Mouse (Mus musculus) neural tube, embryonic 14.5 days (tissue): ENCODE results near the gene Tmem114. TPM values are rescaled to one million over a fixed set of nuclear protein-coding genes. Genes with fewer than 3 reads are reported as not detected.

ENCODE experiments used
- ATAC-seq: fragments of 200-750 bp; cut with Nextera tagmentation; 2 replicates; pipeline ENCODE4 v1.8.0; 2017; ENCODE audit warnings: low read depth, mild to moderate bottlenecking, moderate TSS enrichment, moderate library complexity
- H3K27ac ChIP-seq: fragments of 300-500 bp; sonication (generic); 2 replicates; pipeline ENCODE4 v1.5.1; 2014; ENCODE audit warnings: low read depth, mild to moderate bottlenecking, control low read depth, low read length, moderate library complexity, mixed read lengths
- H3K27me3 ChIP-seq: fragments of 300-500 bp; sonication (generic); 2 replicates; pipeline ENCODE4 v1.6.1; 2014; ENCODE audit warnings: low read length; ENCODE audit not compliant: control insufficient read depth, insufficient read depth
- H3K36me3 ChIP-seq: fragments of 300-500 bp; sonication (generic); 2 replicates; pipeline ENCODE4 v1.6.1; 2014; ENCODE audit warnings: low read length, mixed read lengths; ENCODE audit not compliant: control insufficient read depth, insufficient read depth
- H3K4me1 ChIP-seq: fragments of 300-500 bp; sonication (generic); 2 replicates; pipeline ENCODE4 v1.6.1; 2014; ENCODE audit warnings: low read length; ENCODE audit not compliant: control insufficient read depth, insufficient read depth
- H3K4me2 ChIP-seq: fragments of 300-500 bp; sonication (generic); 2 replicates; pipeline ENCODE4 v1.6.1; 2014; ENCODE audit warnings: mild to moderate bottlenecking, low read depth, low read length, control low read depth
- H3K4me3 ChIP-seq: fragments of 300-500 bp; sonication (generic); 2 replicates; pipeline ENCODE4 v1.5.1; 2014; ENCODE audit warnings: low read depth, low read length, control low read depth, mixed read lengths
- H3K9ac ChIP-seq: fragments of 300-500 bp; sonication (generic); replicated peaks from 2 replicates; pipeline ENCODE4 v1.6.1; 2014; ENCODE audit warnings: low read depth, mild to moderate bottlenecking, control low read depth, low read length, mixed read lengths
- H3K9me3 ChIP-seq: fragments of 300-500 bp; sonication (generic); 2 replicates; pipeline ENCODE4 v1.6.1; 2016; ENCODE audit warnings: low read length; ENCODE audit not compliant: control insufficient read depth
- WGBS: fragments of 180-500 bp; shearing (Covaris S2); extraction: QIAGEN DNeasy Blood & Tissue Kit; methylation state at CpG from one replicate; pipeline ENCODE4 v1.1.7; 2014; 5-methylcytosine and 5-hydroxymethylcytosine counted together
- polyA plus RNA-seq: library from polyadenylated mRNA; unstranded; fragments of >200 nt; fragmentation: Nextera tagmentation; extraction: Ambion mirVana; gene quantifications from 2 replicates; pipeline ENCODE4 v1.2.1, GENCODE M21; 2014

The Tmem114 gene
- polyA plus RNA-seq, 1 experiment from 2014 or later, result 0.28 TPM

GRCm38 (mm10) chr16:8432616-8433015, 7.7 kb upstream of the Tmem114 start:
- no peaks in the 10 kb centered on the region for H3K9me3 ChIP-seq
- no peaks in the 10 kb centered on the region for H3K4me1 ChIP-seq
- no peak overlapping the region for H3K9ac ChIP-seq
- ATAC-seq, result no peak
- WGBS, result 91% methylated on average over 3 of the region's 3 CpGs
- H3K36me3 ChIP-seq, result no peaks in the 10 kb centered on the region
- H3K27ac ChIP-seq, result no peak overlapping the region
- H3K27me3 ChIP-seq, result no peaks in the 10 kb centered on the region
- H3K4me3 ChIP-seq, result no peak overlapping the region
- H3K4me2 ChIP-seq, result no peak overlapping the region

- no peaks in the 10 kb centered on the region for H3K9me3 ChIP-seq
- no peak overlapping the region for H3K9ac ChIP-seq
- H3K36me3 ChIP-seq, result no peaks in the 10 kb centered on the region
- ATAC-seq, result no peak
- no peak overlapping the region for H3K4me2 ChIP-seq
- no peak overlapping the region for H3K27ac ChIP-seq
- WGBS, result 85% methylated on average over 4 of the region's 4 CpGs
- H3K4me3 ChIP-seq, result no peak overlapping the region
- H3K4me1 ChIP-seq, result peaks cover 2% of the 10 kb centered on the region; the same call in 1 of the 2 replicates
- peaks cover 10% of the 10 kb centered on the region for H3K27me3 ChIP-seq
These were observed 4.6 kb upstream of the Tmem114 start for GRCm38 (mm10) chr16:8429531-8429930.

- Histone ChIP-seq H3K9me3 (no peaks in the 10 kb centered on the region), H3K4me1 (peaks cover 6% of the 10 kb centered on the region; the same call in 1 of the 2 replicates), H3K4me3 (no peak overlapping the region), H3K36me3 (no peaks in the 10 kb centered on the region), H3K4me2 (no peak overlapping the region), H3K27me3 (peaks cover 22% of the 10 kb centered on the region), H3K9ac (no peak overlapping the region), H3K27ac (no peak overlapping the region)
- WGBS, result 86% methylated on average over 5 of the region's 5 CpGs
- ATAC-seq, result no peak
These were observed 800 bp upstream of the Tmem114 start for GRCm38 (mm10) chr16:8425736-8426135.

- no peaks in the 10 kb centered on the region for H3K9me3 ChIP-seq
- H3K27me3 ChIP-seq, result peaks cover 22% of the 10 kb centered on the region
- H3K27ac ChIP-seq, result no peak overlapping the region
- 4% methylated on average over 39 of the region's 43 CpGs for WGBS
- ATAC-seq, result no peak
- H3K9ac ChIP-seq, result peak overlapping the region; percentile 41; the same call in 1 of the 2 replicates
- H3K36me3 ChIP-seq, result no peaks in the 10 kb centered on the region
- peaks cover 6% of the 10 kb centered on the region; the same call in 1 of the 2 replicates for H3K4me1 ChIP-seq
- peak overlapping the region; percentile 29 for H3K4me3 ChIP-seq
- peak overlapping the region; percentile 66 for H3K4me2 ChIP-seq
These were observed 570 bp downstream of the Tmem114 start for GRCm38 (mm10) chr16:8424161-8424970.

- H3K36me3 ChIP-seq, result no peaks in the 10 kb centered on the region
- no peaks in the 10 kb centered on the region for H3K9me3 ChIP-seq
- no peak for ATAC-seq
- H3K9ac ChIP-seq, result no peak overlapping the region
- H3K4me3 ChIP-seq, result no peak overlapping the region
- WGBS, result 36% methylated on average over 7 of the region's 7 CpGs
- H3K27me3 ChIP-seq, result peaks cover 22% of the 10 kb centered on the region
- H3K4me2 ChIP-seq, result no peak overlapping the region; the same call in 1 of the 2 replicates
- H3K4me1 ChIP-seq, result peaks cover 6% of the 10 kb centered on the region; the same call in 1 of the 2 replicates
- no peak overlapping the region for H3K27ac ChIP-seq
These were observed 1.3 kb downstream of the Tmem114 start for GRCm38 (mm10) chr16:8423626-8424114.

- no peaks in the 10 kb centered on the region for H3K36me3 ChIP-seq
- H3K27me3 ChIP-seq, result peaks cover 21% of the 10 kb centered on the region
- H3K4me2 ChIP-seq, result no peak overlapping the region
- no peak overlapping the region for H3K9ac ChIP-seq
- no peak overlapping the region for H3K27ac ChIP-seq
- H3K9me3 ChIP-seq, result no peaks in the 10 kb centered on the region
- WGBS, result 89% methylated on average over 4 of the region's 4 CpGs
- ATAC-seq, result no peak
- H3K4me1 ChIP-seq, result peaks cover 12% of the 10 kb centered on the region; the same call in 1 of the 2 replicates
- no peak overlapping the region for H3K4me3 ChIP-seq
These were observed 4.1 kb downstream of the Tmem114 start for GRCm38 (mm10) chr16:8420842-8421241.

- no peak overlapping the region for H3K9ac ChIP-seq
- H3K27me3 ChIP-seq, result peaks cover 17% of the 10 kb centered on the region
- H3K36me3 ChIP-seq, result no peaks in the 10 kb centered on the region
- H3K4me2 ChIP-seq, result no peak overlapping the region
- no peak for ATAC-seq
- no peak overlapping the region for H3K4me3 ChIP-seq
- peaks cover 12% of the 10 kb centered on the region; the same call in 1 of the 2 replicates for H3K4me1 ChIP-seq
- 81% methylated on average over 10 of the region's 10 CpGs for whole genome bisulfite sequencing
- no peaks in the 10 kb centered on the region for H3K9me3 ChIP-seq
- no peak overlapping the region for H3K27ac ChIP-seq
These were observed 4.6 kb downstream of the Tmem114 start for GRCm38 (mm10) chr16:8420381-8420780.

- Histone ChIP-seq H3K9me3 (no peaks in the 10 kb centered on the region), H3K27me3 (peaks cover 14% of the 10 kb centered on the region), H3K4me1 (peaks cover 11% of the 10 kb centered on the region; the same call in 1 of the 2 replicates), H3K27ac (no peak overlapping the region), H3K4me2 (no peak overlapping the region), H3K36me3 (no peaks in the 10 kb centered on the region), H3K4me3 (no peak overlapping the region), H3K9ac (no peak overlapping the region)
- WGBS, result 93% methylated on average over 8 of the region's 8 CpGs
- no peak for ATAC-seq
These were observed 5.3 kb downstream of the Tmem114 start for GRCm38 (mm10) chr16:8419666-8420065.

GRCm38 (mm10) chr16:8418126-8418525, 6.8 kb downstream of the Tmem114 start:
- no peak overlapping the region for H3K9ac ChIP-seq
- H3K4me2 ChIP-seq, result no peak overlapping the region
- no peak overlapping the region for H3K27ac ChIP-seq
- no peak for ATAC-seq
- no peaks in the 10 kb centered on the region for H3K36me3 ChIP-seq
- 0 out of 2 replicates have a peak, but pooled peaks cover 6% of the 10 kb centered on the region for H3K4me1 ChIP-seq
- H3K9me3 ChIP-seq, result no peaks in the 10 kb centered on the region
- H3K27me3 ChIP-seq, result no peaks in the 10 kb centered on the region
- WGBS, result 90% methylated on average over 3 of the region's 3 CpGs
- no peak overlapping the region for H3K4me3 ChIP-seq
